Mouse (Mus musculus) right cerebral cortex, adult 2 months (tissue): Measurements from ENCODE around the gene Arl15.

ENCODE experiments used
- DNase-seq, 2 experiments: peaks; one replicate each; pipeline ENCODE4 v3.0.0; 2021 to 2022; ENCODE audit warnings: low spot score in 2 of 2

Gene Arl15

DNA sequence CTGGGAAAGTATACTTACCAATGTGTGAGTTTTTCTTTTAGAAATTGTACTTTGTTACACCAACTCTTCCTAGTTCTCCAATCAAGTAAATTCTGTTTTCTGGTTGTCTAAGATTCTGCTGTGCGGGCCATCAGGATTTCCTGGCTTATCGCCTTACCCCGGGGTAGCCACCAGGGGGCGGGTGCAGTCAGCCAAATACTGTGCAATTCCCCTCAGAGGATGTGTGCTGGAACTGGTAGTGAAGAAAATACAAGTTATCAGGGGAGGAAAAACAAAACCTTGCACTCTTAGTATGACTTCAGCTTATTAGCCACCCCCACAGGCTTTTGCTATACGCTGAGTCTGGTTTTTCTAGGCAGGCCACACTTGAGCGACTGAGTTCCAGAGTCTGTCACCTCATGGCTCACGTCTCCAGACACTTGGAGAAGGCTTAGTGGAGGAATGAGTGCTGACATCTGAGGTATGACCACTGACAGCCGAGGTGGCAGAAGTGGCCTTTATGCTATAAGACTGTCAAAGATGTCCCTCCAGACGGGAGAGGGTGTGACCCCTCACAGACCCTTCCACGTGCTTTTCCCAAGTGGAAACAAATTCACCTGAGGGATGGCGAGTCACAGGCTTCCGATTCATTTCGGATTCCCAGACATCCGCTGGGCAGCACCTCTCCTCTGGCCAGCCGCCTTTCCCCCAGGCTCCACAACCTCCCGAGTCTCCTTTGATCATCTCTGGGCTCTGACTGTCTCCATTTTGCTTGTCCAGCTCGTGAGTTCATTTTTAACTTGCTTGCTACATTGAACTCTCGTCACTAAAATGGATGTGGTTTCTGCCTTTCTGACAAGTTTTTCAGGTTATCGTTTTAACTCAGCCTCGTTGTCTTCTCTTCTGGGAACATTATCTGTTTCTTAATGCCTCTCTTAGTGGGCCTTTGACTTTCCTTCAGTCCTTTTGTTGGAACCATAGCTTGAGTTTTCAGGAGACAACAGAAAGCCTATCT lies 75.2 kb downstream of the Arl15 start:
- DNase-seq: peak; percentile 59 to 60

DNA sequence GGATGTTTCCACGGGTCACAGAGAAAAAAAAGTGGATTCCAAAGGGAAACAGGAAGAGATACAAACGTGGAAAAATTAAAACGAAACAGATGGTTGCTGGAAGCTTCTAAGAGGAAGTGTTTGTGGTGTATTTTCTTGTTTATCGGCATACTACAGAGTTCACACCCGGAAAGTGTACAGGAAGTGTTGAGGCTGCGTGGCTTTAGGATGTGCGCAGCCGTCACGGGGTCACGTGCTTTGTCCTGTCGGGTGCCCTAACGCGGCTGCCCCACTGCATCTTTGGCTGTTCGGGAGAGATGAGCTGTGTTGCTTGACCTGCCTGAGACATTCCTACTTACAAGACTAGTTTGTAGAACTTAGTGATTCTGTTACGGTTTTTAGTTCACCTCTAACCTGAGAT lies 76.1 kb downstream of the Arl15 start:
- DNase-seq: no peak

DNA sequence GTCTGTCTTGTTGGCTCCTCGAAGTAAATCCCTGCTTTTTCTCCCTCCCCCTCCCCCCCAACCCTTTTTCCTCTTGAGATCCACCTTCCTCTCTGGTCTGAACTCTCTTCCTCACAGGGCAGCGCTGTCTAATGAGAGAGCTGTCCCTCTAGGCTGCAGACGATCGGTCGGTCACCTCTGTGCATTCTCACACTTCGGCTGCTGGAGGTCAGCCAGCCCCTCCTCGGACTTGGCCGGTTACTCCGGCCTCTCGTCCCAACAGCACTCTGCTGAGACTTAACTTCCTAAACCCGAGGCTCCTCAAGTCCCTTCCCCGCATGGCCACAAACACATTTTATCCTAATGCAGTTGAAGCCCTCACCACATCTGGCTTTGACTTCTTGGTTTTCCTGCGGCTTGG lies 77.5 kb downstream of the Arl15 start:
- DNase-seq: no peak

DNA sequence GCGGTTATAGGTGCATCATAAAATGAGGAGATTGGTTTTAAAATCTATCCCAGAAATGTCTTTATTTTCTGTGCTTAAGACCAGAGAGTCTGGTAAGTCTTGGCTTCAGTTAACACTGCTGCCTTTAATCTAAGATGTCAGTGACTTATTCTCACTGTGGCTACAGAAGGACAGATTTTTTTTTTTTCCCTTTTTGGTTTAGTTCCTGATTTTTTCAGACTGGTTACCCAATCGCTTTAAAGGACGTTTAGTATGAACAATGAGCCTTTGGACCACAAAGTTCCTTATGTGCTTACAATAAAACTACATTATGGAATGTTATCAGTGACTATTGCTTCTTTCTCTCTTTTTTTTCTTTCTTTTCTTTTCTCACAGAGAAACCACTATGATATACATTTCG lies 81.4 kb downstream of the Arl15 start:
- DNase-seq: no peak

DNA sequence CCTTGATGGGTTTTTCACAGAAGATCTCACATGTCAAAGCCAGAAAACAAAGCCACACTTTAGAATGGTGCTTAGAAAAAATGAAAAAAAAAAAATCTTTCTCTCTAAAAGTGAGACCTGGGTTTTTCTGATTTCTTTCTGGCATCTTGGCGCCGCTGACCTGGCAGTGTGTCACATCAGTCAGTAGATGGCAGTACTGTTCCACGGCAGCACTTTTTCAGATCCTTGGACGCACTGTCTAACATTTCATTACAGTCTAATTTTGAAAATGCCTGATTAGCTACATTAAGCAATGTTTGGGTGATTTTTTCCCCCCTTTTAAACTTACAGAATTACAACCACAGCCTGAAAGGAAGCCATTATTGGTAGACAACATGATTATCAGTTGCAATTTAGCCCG lies 83.1 kb downstream of the Arl15 start:
- peak; percentile 69 to 75 for DNase-seq

DNA sequence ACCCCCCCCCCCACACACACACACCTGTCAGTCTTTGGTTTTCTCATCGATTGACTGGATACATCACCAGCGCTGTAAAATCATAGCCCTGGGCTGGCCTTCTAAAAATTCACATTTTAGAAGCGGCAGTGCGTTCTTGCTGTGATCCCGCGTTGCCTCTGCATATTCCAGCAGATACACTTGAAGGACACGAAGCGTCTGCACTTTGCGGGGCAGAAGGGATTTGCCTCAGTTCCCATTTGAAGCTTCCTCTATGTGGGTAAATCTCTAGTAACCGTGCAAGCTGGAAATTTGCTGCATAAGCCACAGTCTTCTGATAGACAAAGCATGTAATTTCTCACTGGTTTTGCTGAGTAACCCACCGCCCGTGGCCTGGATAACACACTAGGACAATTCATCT lies 84.3 kb downstream of the Arl15 start:
- DNase-seq: no peak

DNA sequence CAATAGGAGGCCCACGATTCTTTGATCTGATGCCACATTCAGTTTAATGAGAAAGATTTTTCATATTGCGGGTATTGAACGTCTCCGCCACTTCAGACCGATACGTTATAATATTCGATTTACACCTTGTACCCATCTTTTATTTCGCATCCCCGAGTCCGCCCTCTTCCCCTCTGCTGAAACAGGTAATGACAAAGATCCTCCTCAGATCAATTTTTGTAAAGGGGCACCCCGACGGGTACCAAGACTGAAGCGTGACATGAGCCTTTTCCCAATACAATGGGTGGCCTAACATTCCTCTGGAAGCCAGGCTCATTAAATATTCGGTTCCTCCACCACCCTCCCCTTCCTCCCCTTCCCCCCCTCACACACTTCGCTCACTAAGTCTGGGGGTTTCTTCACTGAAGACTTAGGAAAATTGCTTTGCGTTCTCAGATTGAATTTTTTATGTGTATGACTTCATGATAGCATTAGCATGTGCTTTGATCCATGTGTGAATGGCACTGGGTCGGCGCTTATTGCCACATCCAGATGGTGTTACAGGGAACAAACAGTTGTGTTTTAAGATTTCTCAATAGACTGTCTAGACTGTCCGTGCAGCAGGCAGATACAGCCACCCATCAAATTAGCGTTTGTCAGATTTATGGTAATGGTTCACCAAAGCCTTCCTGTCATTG lies 85.5 kb downstream of the Arl15 start:
- DNase-seq: no peak

DNA sequence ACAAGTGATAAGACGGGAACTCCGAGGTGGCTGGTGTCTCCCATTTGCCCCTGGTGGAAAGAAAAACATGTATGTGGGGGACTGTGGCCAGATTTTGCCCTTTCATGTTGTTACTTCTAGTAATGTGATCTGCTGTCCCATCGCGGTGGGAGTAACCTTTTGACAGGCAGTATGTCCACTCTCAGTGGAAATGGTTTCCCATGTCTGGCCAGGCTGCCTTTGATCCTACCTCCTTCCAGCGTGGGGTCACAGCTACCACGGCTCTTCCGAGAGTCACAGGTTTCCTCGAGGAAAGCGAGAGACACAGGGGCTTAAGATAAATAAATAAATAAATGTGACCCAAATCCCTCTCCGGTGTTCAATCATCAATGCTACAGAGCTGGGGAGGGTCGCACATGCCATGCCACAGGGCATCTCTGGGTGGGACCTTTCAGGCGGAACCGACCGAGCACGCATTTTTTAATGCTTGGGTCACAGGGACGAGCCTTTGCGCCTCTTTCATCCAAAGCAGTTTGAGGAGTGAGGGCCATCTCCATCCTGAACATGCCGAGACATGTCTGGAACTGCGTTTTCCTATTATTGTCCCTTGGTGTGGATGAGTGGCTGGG lies 86.4 kb downstream of the Arl15 start:
- DNase-seq: no peak

DNA sequence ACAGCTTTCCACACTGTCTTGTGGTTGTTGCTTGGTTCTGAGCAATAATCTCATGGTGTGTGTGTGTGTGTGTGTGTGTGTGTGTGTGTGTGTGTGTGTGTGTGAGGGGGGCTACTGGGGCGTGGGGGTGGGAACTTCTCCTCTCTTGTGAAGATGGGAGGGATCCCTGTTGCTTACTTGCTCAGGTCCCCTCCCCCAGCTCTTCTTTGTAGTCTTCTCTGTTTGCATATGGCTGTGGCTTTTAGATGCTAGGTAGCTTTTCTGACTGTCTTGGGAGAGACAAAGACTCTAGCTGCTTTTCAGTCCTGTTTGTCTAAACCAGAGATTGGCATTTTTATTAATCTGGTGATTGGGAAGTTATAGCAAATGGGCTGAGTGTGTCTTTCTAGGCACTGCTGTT lies 88.7 kb downstream of the Arl15 start:
- DNase-seq: no peak

DNA sequence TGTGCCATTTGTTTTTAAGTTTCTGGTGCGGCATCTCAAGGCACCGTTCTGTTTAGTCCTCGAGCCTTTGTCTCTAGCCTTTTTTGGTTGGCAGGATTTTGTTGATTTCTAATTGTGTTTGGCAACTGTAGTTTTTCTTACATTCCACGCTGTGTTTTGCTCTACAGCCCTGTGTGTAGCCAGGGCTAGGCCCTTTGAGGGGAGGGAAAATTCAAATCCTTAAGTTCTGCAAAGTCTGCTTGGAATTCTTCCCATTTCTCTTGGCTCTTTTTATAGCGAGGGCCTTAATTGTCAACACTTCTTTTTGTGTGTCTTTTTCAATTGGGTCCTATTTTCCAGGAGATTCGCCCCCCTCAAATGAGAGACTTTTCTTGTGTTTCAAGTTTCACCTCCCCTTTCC lies 92.8 kb downstream of the Arl15 start:
- no peak for DNase-seq

DNA sequence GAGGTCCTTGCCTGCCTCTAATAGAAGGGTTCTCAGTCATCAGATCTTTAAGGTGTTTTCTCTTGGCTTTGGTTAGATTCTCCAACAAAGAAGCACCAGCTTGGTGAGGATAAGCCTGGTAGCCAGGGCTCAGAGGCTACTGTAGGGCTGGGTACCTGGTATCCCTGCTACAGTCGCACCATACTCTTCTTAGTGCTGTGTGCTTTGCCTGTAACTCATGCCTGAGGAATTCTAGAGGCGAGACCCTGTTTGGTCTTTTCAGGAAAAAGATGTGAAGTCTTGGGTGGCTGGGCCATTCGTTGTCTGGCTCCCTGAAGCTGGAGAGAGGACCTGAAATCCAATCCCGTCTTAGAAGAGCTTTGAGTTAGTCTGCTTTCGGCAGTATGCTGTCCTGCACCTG lies 93.8 kb downstream of the Arl15 start:
- no peak for DNase-seq

DNA sequence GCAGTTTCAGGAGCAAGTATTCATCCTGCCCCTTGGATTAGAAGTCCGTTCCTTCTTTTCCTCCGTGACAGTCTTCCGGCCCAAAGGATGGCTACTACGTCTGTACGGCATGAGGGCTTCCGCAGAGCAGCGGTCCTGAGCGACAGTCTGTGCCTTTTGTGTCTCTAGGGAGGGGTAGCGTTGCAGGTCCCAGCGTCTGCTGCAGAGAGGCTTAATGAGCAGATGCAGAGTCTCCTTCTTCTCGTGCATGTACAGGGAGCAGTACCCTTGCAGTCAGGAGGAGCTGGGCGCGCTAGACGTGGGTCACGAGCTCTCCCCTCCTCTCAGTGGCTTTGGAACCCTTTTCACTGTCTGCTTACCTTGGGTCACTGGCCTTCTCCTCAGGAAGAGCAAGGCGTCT lies 94.4 kb downstream of the Arl15 start:
- DNase-seq: no peak

DNA sequence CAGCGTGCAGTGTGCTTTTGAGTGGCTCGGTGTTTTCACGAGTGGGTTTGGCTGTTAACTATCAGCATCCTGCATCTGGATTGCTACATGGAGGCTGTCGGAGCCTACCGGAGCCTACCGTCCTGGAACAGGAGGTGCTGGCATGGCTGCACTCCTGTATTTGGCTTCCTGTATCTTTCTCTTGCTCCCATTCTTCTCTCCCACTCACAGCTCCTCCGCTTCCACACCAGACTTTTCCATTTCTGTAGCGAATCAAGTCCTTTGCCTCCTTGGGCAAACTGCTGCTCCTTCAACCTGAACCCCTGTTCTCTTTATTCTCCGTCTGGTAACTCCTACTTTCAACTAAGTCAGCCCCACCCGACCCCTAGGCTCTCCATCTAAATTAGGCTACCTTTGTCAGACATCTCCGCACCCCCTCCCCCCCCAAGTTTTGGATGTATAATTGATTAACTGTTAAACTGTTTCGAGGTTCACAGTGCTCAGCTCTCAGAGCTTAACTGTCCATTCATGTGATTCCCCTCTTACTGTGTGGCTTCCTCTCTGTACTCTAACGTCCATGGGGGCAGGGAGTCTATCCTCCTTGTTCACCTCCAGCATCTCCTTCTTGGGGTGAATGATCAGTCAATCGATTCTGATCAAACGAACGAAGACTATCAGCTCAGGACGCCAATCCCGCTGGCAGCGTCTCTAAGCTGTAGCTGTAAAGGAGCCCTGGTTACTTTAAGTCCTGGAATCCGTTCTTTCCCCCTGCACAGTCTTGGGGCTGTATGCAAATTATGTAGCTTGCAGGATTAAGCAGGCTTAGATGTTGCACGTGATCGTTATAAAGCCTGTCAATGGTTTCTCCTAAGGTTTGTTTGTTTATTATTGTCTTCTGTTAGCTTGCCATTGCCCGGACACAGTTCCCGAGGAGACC lies 95.1 kb downstream of the Arl15 start:
- DNase-seq: no peak

DNA sequence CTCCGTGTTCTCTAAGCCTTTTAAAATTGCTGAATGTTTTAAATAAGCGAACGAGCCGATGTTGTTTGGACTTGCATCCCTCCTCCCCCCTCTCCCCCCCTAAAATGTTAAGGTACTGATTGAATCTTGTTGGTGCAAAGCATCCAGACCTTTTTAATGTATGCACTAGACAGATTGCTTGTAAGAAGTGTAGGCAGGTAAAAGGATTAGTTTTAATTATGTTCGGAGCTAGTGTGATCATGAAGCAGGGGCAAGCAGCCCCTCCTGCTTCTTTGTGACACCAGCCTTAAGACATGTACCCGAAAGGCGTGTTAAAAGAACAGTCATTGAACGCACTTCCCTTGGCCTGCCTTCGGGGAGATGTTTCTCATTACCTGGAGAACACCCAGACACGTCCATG lies 102.4 kb downstream of the Arl15 start:
- no peak for DNase-seq

DNA sequence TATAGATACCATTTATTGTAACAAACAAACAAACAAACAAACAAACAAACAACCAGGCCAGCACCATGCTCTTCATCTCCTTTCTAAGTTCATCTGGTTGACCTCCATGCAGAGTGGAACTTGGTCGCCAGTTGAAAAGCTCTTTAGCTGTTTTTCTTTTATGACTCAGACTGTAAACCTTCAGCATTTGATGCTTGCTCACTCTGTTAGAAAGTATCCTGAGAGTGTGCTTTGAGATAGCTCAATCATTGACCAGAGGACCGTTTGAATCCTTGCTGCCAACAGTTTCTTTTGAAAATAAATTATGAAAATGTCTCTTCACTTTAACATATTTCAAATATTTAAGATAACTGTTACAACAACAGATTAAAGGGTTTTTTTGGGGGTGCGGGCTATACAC lies 103.2 kb downstream of the Arl15 start:
- no peak for DNase-seq

DNA sequence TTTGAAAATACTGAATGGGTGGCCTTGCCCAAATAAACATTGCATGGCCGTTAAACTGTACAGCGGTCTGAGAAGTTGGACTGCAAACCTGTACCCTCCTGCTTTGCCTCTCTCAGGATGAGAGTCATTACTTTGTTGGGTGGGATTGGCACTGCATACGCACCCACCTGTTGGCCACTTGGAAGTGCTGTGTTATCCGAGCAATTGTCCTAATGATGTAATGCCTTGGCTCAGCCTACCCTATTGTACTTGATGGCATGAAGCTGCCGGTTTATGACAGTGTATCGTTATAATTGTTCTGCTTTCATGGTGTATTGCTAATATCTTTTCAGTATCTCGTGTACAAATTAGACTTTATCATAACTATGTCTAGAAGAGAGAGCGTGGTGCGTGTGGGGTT lies 103.6 kb downstream of the Arl15 start:
- DNase-seq: no peak

DNA sequence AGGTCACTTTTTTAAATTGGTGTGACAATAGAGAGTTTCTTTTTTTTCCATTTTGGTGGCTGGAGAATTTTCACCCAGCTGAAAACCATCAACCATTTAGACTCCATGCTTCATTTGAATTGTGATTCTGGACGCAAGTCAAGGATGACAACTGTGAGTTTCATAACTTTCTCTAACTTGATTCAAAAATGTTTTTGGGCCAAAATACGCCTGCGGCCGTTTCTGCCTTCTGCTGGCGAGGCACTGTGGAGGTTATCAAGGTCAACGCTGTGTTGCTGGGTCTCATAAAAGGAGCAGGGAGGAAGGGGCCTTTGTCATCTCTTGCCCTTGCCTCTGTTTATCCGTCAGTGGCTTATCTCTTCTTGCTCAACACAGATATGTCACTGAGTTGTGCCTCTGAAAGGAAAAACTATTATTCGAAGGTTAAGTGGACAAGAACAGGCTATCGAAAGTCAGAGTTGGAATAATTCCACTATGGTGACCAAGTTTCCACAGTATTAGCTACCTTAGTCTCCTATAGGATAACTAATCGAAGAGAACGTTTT lies 106.8 kb downstream of the Arl15 start:
- no peak for DNase-seq

DNA sequence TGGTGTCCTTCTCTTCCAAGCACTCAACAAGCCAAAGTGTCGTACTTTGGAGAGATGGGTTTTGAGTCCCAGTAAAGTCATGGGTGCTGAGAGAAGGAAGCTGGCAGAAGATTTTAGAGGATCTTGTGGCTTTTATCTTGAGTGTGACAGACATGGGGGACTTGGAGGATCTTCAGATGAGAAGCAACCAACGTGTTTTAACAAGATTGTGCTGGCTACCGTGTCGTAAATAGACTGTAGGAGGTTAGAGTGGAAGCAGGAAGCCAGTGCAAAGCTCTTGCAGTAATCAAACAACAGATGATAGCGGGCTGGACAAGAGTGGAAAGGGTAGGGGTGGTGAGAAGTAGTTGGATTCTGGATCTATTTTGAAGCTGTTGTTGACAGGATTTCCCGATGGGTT lies 109.0 kb downstream of the Arl15 start:
- no peak for DNase-seq

DNA sequence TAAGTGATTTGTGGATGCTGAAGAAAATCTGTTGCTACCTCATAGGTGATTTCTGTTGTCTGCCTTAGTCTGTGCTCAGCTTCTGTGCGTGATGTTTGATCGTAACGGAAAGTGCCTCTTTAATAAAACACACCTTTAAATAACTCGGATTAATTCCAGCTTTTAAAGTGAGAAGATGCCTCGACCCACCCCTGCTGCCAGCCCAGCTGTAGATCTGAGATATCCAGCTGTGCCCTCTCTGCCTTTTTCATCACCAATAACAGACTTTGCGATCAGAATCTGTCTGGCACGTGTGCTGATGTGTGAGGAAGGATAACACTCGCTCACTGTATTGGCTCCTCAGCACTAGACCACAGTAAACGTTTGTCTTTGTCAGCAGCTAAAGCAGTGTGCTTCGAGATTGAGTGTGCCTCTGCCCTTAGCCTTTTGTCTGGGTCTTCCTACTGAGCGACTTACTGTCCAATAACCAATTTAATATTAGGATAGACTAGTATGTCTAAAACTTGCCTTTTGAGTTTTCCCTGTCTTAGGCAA lies 117.7 kb downstream of the Arl15 start:
- DNase-seq: no peak

DNA sequence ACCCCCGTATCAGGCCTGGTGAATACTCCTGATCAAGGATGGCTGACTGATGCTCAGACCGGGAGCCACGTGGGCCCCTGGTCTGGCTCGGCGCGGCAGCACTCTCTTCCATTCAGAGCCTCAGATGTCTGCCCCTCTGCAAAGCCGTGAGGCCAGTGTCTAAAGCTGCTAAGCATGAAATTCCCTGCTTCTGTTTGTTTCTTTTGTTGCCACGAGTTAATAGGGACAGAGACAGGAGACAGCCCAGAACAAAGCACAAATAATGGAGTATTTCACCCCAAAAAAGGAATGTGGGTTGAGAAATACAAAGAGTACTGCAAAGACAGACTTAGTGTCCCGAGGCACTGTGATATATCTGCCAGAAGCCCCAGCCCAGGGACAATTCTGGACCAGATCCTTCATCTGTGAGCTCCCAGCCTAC lies 120.3 kb downstream of the Arl15 start:
- DNase-seq: no peak

DNA sequence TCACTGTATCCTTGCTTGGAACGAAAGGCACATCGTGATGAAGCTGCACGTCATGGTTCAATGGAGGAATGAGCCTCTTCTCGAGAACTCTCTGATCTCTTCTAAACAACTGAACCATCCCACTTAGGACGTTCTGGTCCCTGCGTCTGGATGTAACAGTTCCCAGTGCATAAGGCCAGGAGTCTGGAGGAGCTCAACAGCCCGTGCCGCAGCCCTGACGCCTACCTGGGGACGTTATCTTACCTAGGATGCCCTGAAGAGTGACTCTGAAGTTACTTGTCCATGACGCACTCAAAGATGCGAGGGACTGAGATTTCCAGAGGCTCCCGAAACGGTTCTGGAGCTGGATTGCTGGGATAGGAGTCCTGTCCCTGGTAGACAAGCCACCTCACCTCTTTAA lies 121.4 kb downstream of the Arl15 start:
- no peak for DNase-seq
